Mouse (Mus musculus) lung, adult 2 months (tissue): Measurements from ENCODE around the gene Mrnip. TPM values are rescaled to one million over a fixed set of nuclear protein-coding genes. Genes with fewer than 3 reads are reported as not detected.
"Not testable (repeated sequence)": the region's sequence is repeated elsewhere in the genome, so short reads cannot be mapped to it uniquely, and the experiment has no call there.

Experiments used
- DNase-seq: peaks from one replicate; pipeline ENCODE4 v3.0.0; 2022
- H3K4me1 ChIP-seq: fragments of 200-500 bp; 2 replicates; pipeline ENCODE4 v1.6.1; 2011; ENCODE audit warnings: low read length; ENCODE audit not compliant: control insufficient read depth, insufficient read depth
- H3K4me3 ChIP-seq: fragments of 200-500 bp; replicated peaks from 2 replicates; pipeline ENCODE3; 2011; ENCODE audit warnings: low read depth, mild to moderate bottlenecking, control low read depth, low read length; ENCODE audit errors: extremely low read depth
- CTCF ChIP-seq: fragments of 200-500 bp; IDR thresholded peaks from 2 replicates; pipeline ENCODE4 v1.5.1; 2011; ENCODE audit warnings: mild to moderate bottlenecking, low read length, control low read depth; ENCODE audit not compliant: insufficient read depth
- POLR2A ChIP-seq: fragments of 200-500 bp; IDR thresholded peaks from 2 replicates; pipeline ENCODE4 v1.6.1; 2011; ENCODE audit warnings: low read depth, mild to moderate bottlenecking, control low read depth, low read length, borderline replicate concordance; ENCODE audit errors: extremely low read depth
- WGBS: fragments of 180-500 bp; shearing (Covaris S2); methylation state at CpG from one replicate; pipeline ENCODE4 v1.1.7; 2018; 5-methylcytosine and 5-hydroxymethylcytosine counted together
- polyA plus RNA-seq: library from polyadenylated mRNA; depleted of rRNA; stranded (reverse); fragments of >200 nt; gene quantifications from 2 replicates; pipeline ENCODE4 v1.2.3, GENCODE M21; 2012; rRNA removed

The Mrnip gene
- 2.7 and 4.5 TPM in 2 replicates for polyA plus RNA-seq

DNA sequence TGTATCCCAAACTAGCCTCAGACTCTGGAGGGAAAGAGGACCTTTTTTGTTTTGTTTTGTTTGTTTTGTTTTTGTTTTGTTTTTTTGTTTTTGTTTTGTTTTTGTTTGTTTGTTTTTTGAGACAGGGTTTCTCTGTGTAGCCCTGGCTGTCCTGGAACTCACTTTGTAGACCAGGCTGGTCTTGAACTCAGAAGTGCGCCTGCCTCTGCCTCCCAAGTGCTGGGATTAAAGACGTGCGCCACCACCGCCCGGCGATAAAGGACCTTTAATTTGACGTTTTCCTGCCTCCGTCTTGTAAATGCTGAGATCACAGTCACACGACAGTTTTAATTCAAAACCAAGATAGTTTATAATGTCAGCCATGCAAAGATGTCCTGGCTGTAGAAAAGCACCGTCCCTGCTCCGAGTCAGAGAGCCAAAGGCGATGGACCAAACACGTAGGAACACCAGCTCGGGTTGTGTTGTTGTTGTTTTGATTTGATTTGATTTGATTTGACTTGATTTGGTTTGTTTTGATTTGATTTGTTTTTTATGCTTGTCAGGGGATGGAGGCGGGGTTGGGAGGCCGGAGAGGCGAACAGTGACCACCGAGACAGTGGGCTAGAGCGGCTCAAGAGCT lies at the start of gene Mrnip:
TSS of gene Mrnip (plus strand) at position 334 of the 619 bp plus-strand sequence.
- DNase-seq, H3K4me1 ChIP-seq: not testable (repeated sequence)
- WGBS = 4% methylated on average over 19 of the region's 19 CpGs
- H3K4me3 ChIP-seq = peak within 1 kb of the TSS; percentile 93

DNA sequence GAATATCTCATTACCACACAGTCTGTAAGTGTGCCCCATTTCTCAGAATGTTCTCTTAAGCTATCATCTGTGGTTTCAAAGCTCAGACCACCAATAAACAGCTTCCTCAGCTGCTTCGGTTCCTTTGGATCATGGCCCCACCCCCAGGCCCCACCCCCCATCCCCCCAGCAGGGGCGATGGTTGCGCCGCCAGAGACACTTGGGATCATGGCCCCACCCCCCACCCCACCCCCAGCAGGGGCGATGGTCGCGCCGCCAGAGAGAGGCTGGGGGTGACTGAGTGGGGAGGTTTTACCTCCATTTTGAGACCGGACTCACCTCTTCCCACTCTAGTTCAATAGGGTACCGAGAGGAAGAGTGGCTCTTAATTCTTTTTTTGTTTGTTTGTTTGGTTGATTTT lies 46.5 kb upstream of the Mrnip start:
- no peak overlapping the region for H3K4me3 ChIP-seq
- DNase-seq = no peak
- peaks cover 7% of the 10 kb centered on the region; the same call in 1 of the 2 replicates for H3K4me1 ChIP-seq
- TF ChIP-seq CTCF (no peak), POLR2A (no peak)
- WGBS = 10% methylated on average over 10 of the region's 10 CpGs

DNA sequence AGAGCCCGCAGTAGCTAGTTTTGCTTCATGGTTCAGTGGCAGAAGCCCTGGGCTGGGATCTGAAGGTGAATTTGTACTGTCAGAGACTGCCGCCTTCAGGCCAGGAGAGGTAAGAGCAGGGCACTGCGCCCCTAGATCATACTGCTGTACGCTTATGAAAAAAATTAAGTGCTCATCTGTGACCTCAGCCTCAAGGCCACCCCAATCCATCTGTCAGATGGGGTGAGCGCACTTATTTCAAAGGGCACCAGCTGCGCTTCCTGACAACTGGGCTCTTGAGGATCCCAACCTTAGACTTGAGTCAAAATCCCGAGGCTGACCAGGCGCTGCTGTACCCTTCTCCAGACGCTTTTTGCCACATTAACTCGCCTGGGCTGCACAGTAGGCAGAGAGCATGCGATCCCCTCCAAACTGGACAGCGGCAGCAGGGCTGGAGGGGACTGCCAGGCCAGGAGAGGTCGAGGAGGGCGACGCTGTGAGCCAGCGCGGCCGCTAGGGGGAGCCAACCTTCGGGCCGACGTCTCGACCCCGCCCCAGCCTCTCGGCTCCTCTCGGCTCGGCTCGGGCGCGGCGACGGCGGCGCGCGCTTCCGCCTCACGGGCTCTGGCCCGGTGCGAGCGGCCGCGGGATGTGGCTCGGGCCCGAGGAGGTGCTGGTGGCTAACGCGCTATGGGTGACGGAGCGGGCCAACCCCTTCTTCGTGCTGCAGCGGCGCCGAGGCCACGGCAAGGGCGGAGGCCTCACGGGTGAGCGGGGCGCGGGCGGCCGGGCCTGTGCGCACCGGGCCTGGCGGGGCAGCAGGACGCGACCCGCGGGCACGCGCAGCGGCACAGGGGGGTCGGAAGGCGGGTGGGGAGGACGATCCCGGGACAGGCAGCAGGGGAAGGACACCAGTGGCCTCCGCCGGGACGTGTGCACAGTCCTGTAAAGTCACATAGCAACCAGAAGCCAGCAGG lies 43.2 kb upstream of the Mrnip start, which contains the start of gene Tbc1d9b:
TSS of gene Tbc1d9b (plus strand) at position 586 of the 956 bp plus-strand sequence.
- DNase-seq = peak; percentile 88
- peak; percentile 86 for TF ChIP-seq CTCF
- peak; percentile 61; the same call in 1 of the 2 replicates for TF ChIP-seq POLR2A
- under 1% methylated on average over 71 of the region's 77 CpGs for WGBS
- Histone ChIP-seq H3K4me3 (peak within 1 kb of the TSS; percentile 97), H3K4me1 (peaks cover 7% of the 10 kb centered on the region)

DNA sequence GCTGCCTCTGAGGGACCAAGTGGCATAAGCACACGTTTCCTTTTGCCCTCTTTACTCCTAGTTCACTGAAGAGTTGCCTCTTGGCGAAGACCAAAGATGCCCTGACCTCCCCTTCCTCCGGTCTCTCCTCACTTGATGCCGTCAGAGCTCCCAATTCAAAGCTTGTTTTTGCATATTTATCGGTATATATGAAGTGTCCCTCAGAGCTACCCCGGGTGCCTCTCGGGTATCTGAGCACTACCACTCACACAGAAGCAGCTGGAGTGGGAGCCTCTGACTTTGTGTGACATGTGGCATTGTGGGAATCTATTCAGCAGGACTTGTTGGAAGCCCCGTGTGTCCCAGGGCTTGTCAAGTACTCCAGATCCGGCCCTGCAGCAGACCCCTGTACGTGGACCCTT lies 42.4 kb upstream of the Mrnip start:
- TF ChIP-seq CTCF (no peak), POLR2A (no peak)
- Histone ChIP-seq H3K4me1 (peaks cover 7% of the 10 kb centered on the region), H3K4me3 (peak overlapping the region; percentile 97)
- 2% methylated on average over 10 of the region's 10 CpGs for WGBS
- no peak for DNase-seq

DNA sequence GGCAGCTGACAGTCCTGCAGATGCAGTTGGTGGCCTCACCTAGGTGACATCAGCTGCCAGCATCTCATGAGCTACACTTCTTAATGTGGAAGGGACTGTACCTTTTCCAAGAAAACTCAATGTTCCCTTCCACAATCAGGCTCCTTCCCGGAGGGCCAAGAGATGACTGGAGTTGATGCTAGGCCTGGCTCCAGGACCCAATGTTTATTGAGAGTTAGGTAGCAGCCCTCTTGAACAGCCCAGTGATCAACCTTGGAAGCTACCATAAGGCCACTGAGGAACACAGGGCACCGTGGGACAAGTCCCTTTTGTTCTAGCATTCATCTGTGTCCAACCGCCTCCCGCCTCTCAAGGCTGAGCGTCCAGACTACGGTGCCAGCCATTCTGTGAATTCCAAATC lies 42.0 kb upstream of the Mrnip start:
- peaks cover 7% of the 10 kb centered on the region for H3K4me1 ChIP-seq
- WGBS = 72% methylated on average over 6 of the region's 6 CpGs
- H3K4me3 ChIP-seq = peak overlapping the region; percentile 97
- no peak for DNase-seq
- no peak for TF ChIP-seq POLR2A
- no peak for TF ChIP-seq CTCF

DNA sequence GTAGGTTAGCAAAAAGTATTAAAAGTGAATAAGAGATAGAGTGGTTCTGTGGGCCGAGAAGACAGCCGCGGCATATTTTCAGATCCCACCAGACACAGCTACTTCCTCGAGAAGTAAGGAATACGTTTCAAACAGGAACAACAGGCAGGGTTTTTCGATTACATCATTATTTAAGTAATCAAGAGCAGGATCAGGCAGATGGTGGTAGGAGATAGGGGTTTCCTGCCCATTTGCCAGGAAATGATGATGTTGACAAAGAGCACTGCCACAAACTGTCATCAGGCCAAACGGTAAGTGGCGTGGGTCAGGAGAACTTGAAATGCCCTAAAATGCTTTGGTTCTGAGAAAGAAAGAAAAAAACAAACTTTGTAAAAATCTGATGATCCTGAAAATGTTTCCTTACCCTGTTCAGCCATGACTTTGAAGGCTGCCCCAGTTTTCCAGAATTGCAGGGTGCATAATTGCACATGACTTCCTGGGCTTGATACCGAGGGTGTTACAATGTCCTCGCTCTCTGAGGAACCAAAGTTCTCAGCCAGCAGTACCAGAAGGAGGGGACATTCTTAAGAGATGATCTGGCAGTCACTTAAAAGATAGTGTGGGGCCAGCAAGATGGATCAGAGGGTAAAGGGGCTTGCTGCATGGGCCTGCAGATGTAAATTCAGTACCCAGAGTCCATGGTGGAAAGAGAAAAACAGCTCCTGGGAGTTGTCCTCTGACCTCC lies 39.9 kb upstream of the Mrnip start:
- DNase-seq = no peak
- 22% methylated on average over 10 of the region's 10 CpGs for WGBS
- peaks cover 7% of the 10 kb centered on the region for H3K4me1 ChIP-seq

DNA sequence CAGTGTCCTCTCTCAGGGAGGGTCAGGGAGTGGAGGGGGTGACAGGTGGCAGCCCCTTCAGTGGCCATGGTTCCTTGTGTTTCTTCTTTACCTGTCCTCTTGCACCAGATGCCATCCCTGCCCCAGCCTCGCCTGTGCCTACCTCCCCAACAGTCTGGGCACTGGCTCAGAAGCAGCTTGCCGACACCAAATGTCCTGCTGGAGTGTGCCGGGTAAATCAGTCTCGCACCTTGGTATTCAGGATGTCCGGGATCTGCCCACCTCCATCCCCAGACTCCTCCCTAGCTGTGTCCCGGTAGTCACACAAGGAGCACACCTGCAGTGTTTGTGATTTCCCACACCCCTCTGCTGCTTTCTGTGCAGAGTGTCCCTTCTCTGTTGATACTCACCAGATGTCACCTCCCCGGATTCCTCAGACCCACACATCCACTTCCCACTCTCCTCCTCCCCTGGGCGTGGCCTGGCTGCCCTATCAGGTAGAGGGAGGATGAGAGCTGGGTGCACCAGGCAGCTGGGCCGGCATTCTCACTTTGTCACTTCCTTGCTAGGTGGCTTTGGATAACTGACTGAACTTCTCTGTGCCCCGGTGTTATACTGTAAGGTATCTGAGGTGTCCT lies 35.9 kb upstream of the Mrnip start:
- WGBS = 58% methylated on average over 10 of the region's 10 CpGs
- no peaks in the 10 kb centered on the region; the same call in 1 of the 2 replicates for H3K4me1 ChIP-seq
- TF ChIP-seq CTCF = no peak
- TF ChIP-seq POLR2A = no peak
- H3K4me3 ChIP-seq = no peak overlapping the region
- DNase-seq = no peak

More for the DNA sequence above, 39.9 kb upstream of the Mrnip start:
- no peak overlapping the region for H3K4me3 ChIP-seq
- TF ChIP-seq CTCF = no peak
- TF ChIP-seq POLR2A = no peak

DNA sequence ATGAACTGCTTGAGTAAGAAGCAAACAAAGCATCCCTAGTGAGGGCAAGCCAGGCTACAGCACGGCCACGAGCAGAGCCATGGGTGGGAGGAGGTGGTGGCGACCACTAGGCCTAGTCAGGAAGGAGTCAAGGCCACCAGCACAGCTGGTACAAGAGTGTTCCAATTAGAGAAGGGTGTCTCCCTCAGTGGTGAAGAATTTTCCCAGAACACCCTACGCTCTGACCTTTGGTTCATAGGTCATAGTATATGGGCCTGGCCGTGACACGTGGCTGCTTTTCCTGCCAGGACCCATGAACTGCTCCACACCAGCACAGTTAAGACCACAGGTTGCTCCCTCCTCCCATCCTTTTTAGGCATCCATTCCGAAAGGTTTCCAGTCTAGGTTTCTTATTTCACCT lies 34.7 kb upstream of the Mrnip start:
- no peaks in the 10 kb centered on the region for H3K4me1 ChIP-seq
- WGBS = 78% methylated on average over 7 of the region's 7 CpGs
- no peak for DNase-seq
- H3K4me3 ChIP-seq = no peak overlapping the region
- TF ChIP-seq POLR2A (no peak), CTCF (no peak)

DNA sequence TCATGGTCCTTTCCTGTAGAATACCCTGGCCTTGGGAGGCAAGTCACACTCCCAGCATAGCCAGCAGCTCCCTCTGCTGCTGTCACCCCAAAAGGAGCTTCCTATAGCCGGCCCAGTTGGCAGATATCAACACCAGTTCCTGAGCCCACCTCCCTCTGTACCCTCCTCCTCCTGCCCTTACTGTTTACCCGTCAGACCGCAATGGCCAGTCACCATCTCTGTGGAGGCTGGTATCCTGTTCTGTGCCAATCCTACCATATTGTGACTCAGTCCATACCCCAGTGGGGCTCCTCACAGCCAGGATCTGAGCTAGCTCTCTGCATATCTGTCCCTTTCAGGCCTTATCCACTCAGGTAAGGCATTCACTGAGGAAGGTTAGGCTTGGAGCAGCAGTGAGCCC lies 28.7 kb upstream of the Mrnip start:
- DNase-seq = no peak
- WGBS = 84% methylated on average over 3 of the region's 3 CpGs
- Histone ChIP-seq H3K4me3 (no peak overlapping the region), H3K4me1 (no peaks in the 10 kb centered on the region)
- TF ChIP-seq CTCF (no peak), POLR2A (no peak)
